Mouse (Mus musculus) limb, embryonic 13.5 days (tissue): ENCODE measurements at regions not wholly inside any gene's neighbourhood (a gene's known extent, or its start where the extent isn't known, plus 50 kb on each side); places are given as distances from the start of the nearest gene placed in this dataset.
A peak's percentile ranks its signal among the peaks of the same experiment; 100 is the strongest.

Experiments used
- ATAC-seq: fragments of 200-750 bp; cut with Nextera tagmentation; 2 replicates; pipeline ENCODE4 v1.8.0; 2017; ENCODE audit warnings: low read depth, moderate number of reproducible peaks, moderate TSS enrichment; ENCODE audit not compliant: low FRiP score
- H3K27ac ChIP-seq: fragments of 300-500 bp; sonication (generic); 2 replicates; pipeline ENCODE4 v1.5.1; 2015; ENCODE audit warnings: inconsistent platforms, mild to moderate bottlenecking, moderate library complexity
- H3K27me3 ChIP-seq: fragments of 300-500 bp; sonication (generic); 2 replicates; pipeline ENCODE4 v1.6.1; 2015; ENCODE audit warnings: mild to moderate bottlenecking, inconsistent platforms
- H3K36me3 ChIP-seq: fragments of 300-500 bp; sonication (generic); 2 replicates; pipeline ENCODE4 v1.6.1; 2015; ENCODE audit warnings: inconsistent platforms, mild to moderate bottlenecking, moderate library complexity
- H3K4me1 ChIP-seq: fragments of 300-500 bp; sonication (generic); 2 replicates; pipeline ENCODE4 v1.6.1; 2015; ENCODE audit warnings: inconsistent platforms
- H3K4me2 ChIP-seq: fragments of 300-500 bp; sonication (generic); replicated peaks from 2 replicates; pipeline ENCODE4 v1.6.1; 2015; ENCODE audit warnings: inconsistent platforms, mild to moderate bottlenecking, moderate library complexity
- H3K4me3 ChIP-seq: fragments of 300-500 bp; sonication (generic); 2 replicates; pipeline ENCODE4 v1.5.1; 2015; ENCODE audit warnings: moderate library complexity, mild to moderate bottlenecking, inconsistent platforms
- H3K9ac ChIP-seq: fragments of 300-500 bp; sonication (generic); 2 replicates; pipeline ENCODE4 v1.6.1; 2015; ENCODE audit warnings: mild to moderate bottlenecking, inconsistent platforms
- H3K9me3 ChIP-seq: fragments of 300-500 bp; sonication (generic); 2 replicates; pipeline ENCODE4 v1.6.1; 2016; ENCODE audit warnings: inconsistent platforms
- WGBS: fragments of 180-500 bp; shearing (Covaris S2); methylation state at CpG from one replicate; pipeline ENCODE4 v1.1.7; 2015; 5-methylcytosine and 5-hydroxymethylcytosine counted together

- Histone ChIP-seq H3K27me3 (peaks cover 22% of the 10 kb centered on the region; the same call in 1 of the 2 replicates), H3K4me3 (no peak overlapping the region), H3K4me1 (no peaks in the 10 kb centered on the region), H3K27ac (no peak overlapping the region), H3K9ac (no peak overlapping the region), H3K4me2 (no peak overlapping the region), H3K36me3 (no peaks in the 10 kb centered on the region), H3K9me3 (no peaks in the 10 kb centered on the region)
- no peak for ATAC-seq
These were observed 117.1 kb upstream of the Acsl4 start for GRCm38 (mm10) chrX:142507475-142507874.

- H3K27ac ChIP-seq = no peak overlapping the region
- no peak overlapping the region for H3K4me3 ChIP-seq
- H3K27me3 ChIP-seq = peaks cover 13% of the 10 kb centered on the region; the same call in 1 of the 2 replicates
- no peak for ATAC-seq
- H3K9me3 ChIP-seq = no peaks in the 10 kb centered on the region
- no peaks in the 10 kb centered on the region for H3K4me1 ChIP-seq
- H3K4me2 ChIP-seq = no peak overlapping the region
- WGBS = 87% methylated on average over 5 of the region's 5 CpGs
- H3K36me3 ChIP-seq = no peaks in the 10 kb centered on the region
- H3K9ac ChIP-seq = no peak overlapping the region
These were observed 126.2 kb upstream of the Acsl4 start for GRCm38 (mm10) chrX:142516406-142517131.

DNA sequence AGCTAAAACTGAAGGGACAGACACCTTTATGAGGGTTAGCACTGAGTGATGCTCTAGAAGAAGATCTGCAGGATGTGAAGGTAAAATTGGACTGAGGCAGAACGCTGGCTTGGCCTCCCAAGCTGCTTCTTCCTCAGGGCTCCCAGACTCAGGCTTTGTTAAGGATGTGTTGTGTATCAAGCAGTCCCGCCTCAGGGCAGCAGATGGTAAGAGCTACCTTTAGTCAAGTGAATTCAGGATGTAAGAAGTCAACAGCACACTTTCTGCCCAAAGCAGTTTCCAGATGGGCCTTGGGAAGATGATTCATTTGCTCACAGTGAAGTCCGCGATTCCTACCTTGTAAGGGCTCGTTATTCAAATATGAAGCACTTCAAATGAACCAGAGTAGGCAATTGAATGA lies 126.9 kb upstream of the Acsl4 start:
- WGBS = 87% methylated on average over 5 of the region's 5 CpGs
- H3K4me2 ChIP-seq = no peak overlapping the region
- H3K27ac ChIP-seq = no peak overlapping the region
- no peaks in the 10 kb centered on the region for H3K4me1 ChIP-seq
- H3K9me3 ChIP-seq = no peaks in the 10 kb centered on the region
- H3K4me3 ChIP-seq = no peak overlapping the region
- no peak overlapping the region for H3K9ac ChIP-seq
- no peaks in the 10 kb centered on the region for H3K36me3 ChIP-seq
- ATAC-seq = no peak
- peaks cover 13% of the 10 kb centered on the region; the same call in 1 of the 2 replicates for H3K27me3 ChIP-seq

DNA sequence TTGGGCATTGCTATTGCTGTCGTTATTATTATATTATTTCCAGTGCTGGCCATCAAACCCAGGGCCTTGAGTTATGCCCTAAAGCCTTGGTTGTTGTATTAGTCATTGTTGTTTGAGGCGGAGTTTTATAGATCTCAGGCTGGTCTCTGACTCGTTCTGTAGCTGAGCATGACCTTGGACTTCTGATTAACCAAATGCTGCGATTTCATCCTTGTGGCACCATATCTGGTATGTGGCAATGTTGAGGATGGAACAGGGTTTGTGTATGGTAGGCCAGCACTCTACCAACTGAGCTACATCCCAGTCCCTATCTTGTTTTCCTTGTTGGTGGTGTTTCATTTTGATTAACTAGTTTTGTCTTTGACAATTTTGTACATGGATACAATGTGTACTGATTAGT lies 130.7 kb upstream of the Acsl4 start:
- 79% methylated on average over 4 of the region's 4 CpGs for WGBS
- ATAC-seq = no peak
- no peaks in the 10 kb centered on the region for H3K4me1 ChIP-seq

GRCm38 (mm10) chrX:142526953-142527352 lies 136.6 kb upstream of the Acsl4 start:
- H3K36me3 ChIP-seq = no peaks in the 10 kb centered on the region
- H3K27me3 ChIP-seq = no peaks in the 10 kb centered on the region
- no peak for ATAC-seq
- no peak overlapping the region for H3K4me3 ChIP-seq
- H3K9ac ChIP-seq = no peak overlapping the region
- no peak overlapping the region for H3K27ac ChIP-seq
- no peak overlapping the region for H3K4me2 ChIP-seq
- H3K9me3 ChIP-seq = no peaks in the 10 kb centered on the region
- 24% methylated on average over 1 of the region's 1 CpGs for WGBS
- H3K4me1 ChIP-seq = no peaks in the 10 kb centered on the region

More for the DNA sequence above, 130.7 kb upstream of the Acsl4 start:
- H3K9me3 ChIP-seq = no peaks in the 10 kb centered on the region
- no peaks in the 10 kb centered on the region for H3K36me3 ChIP-seq
- H3K27ac ChIP-seq = no peak overlapping the region
- H3K4me2 ChIP-seq = no peak overlapping the region
- peaks cover 13% of the 10 kb centered on the region; the same call in 1 of the 2 replicates for H3K27me3 ChIP-seq
- no peak overlapping the region for H3K4me3 ChIP-seq
- H3K9ac ChIP-seq = no peak overlapping the region

DNA sequence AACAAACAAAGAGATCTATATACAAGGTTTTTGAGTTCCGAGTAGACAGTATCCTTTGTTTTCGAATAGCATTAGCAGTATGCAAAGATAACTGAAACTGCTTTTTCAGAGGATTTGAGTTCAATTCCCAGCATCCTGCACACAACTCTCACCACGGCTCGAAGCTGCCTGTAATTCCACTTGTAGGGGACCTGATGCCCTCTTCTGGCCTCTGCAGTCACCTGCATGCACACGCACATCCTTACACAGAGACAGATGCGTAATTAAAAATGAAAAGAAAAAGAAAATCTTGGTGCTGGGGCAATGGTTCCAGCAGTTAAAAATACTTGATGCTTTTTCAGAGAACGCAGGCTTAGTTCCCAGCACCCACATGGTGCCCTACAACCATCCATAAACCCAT lies 139.6 kb upstream of the Acsl4 start:
- WGBS = 64% methylated on average over 7 of the region's 7 CpGs
- H3K9me3 ChIP-seq = no peaks in the 10 kb centered on the region
- no peak overlapping the region for H3K9ac ChIP-seq
- no peak overlapping the region for H3K4me2 ChIP-seq
- no peak overlapping the region for H3K27ac ChIP-seq
- H3K4me1 ChIP-seq = no peaks in the 10 kb centered on the region
- H3K36me3 ChIP-seq = no peaks in the 10 kb centered on the region
- ATAC-seq = no peak
- peaks cover 4% of the 10 kb centered on the region; the same call in 1 of the 2 replicates for H3K27me3 ChIP-seq
- H3K4me3 ChIP-seq = no peak overlapping the region

DNA sequence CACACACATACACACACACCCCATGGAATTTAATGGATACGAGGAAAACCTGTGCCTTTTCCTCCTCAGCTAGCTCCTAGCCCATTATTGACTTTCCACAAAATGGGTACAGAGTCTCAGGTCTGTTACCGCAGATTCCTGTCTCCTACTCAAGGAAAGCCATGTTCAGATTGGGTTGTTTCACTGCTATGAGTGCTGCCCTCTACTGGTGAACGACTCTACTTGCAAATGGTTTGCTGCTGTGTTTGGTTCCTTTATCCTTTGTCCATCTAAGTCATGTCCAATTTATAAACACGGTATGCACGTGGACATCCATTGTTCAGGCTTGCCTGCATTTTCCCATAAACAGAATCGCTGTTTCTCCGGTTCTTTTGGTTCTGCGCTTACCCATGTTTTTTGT lies 144.4 kb upstream of the Acsl4 start:
- no peak for ATAC-seq
- H3K4me2 ChIP-seq = no peak overlapping the region
- no peaks in the 10 kb centered on the region for H3K9me3 ChIP-seq
- 42% methylated on average over 8 of the region's 8 CpGs for WGBS
- no peak overlapping the region for H3K27ac ChIP-seq
- peaks cover 9% of the 10 kb centered on the region; the same call in 1 of the 2 replicates for H3K27me3 ChIP-seq
- no peaks in the 10 kb centered on the region for H3K36me3 ChIP-seq
- no peak overlapping the region for H3K4me3 ChIP-seq
- H3K9ac ChIP-seq = no peak overlapping the region
- no peaks in the 10 kb centered on the region for H3K4me1 ChIP-seq

DNA sequence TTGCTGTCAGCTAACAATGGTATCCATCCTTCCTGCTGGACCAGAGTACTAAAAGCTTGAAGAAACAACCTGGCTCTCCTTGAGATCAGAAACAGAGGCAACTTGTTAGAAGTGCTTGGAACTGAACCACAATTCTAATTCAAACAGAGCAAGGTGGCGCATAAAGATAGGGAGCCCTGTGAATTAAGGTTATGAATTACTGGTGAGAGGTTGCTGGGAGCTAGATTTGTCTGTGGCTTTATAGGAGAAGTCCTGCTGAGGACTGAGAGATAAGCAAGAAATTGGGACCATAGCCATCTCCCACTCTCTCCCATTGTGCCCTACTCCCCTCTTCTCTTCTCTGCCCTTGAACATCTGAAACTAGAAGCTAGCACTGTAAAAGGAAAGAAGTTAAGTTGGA lies 145.2 kb upstream of the Acsl4 start:
- Histone ChIP-seq H3K4me3 (no peak overlapping the region), H3K36me3 (no peaks in the 10 kb centered on the region), H3K27me3 (peaks cover 9% of the 10 kb centered on the region; the same call in 1 of the 2 replicates), H3K9ac (no peak overlapping the region), H3K27ac (no peak overlapping the region), H3K4me1 (no peaks in the 10 kb centered on the region), H3K9me3 (no peaks in the 10 kb centered on the region), H3K4me2 (no peak overlapping the region)
- no peak for ATAC-seq
- WGBS = 94% methylated on average over 1 of the region's 1 CpGs

DNA sequence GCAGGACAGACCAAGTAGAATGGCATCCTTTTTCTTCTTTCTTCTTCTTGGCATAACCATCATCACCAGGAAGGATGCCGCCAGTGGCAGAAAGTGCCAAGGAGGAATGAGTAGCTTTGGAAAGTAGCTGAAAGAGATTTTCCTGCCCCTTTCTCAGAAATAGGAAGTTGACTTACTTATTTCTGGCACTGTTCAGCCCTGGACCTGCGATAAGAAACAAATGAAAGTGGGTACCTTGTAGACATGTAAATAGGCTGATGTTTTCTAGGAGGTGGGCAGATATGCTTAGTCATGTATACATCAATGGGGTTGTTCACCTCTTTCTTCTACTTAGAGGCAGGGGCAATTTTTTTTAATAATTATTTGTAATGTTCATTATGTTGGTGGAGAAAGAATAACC lies 145.3 kb upstream of the Tmem164 start:
- Histone ChIP-seq H3K4me1 (no peaks in the 10 kb centered on the region), H3K4me2 (no peak overlapping the region), H3K36me3 (no peaks in the 10 kb centered on the region), H3K27me3 (peaks cover 9% of the 10 kb centered on the region; the same call in 1 of the 2 replicates), H3K4me3 (no peak overlapping the region), H3K9ac (no peak overlapping the region), H3K9me3 (no peaks in the 10 kb centered on the region), H3K27ac (no peak overlapping the region)
- 78% methylated on average over 2 of the region's 2 CpGs for WGBS
- no peak for ATAC-seq

DNA sequence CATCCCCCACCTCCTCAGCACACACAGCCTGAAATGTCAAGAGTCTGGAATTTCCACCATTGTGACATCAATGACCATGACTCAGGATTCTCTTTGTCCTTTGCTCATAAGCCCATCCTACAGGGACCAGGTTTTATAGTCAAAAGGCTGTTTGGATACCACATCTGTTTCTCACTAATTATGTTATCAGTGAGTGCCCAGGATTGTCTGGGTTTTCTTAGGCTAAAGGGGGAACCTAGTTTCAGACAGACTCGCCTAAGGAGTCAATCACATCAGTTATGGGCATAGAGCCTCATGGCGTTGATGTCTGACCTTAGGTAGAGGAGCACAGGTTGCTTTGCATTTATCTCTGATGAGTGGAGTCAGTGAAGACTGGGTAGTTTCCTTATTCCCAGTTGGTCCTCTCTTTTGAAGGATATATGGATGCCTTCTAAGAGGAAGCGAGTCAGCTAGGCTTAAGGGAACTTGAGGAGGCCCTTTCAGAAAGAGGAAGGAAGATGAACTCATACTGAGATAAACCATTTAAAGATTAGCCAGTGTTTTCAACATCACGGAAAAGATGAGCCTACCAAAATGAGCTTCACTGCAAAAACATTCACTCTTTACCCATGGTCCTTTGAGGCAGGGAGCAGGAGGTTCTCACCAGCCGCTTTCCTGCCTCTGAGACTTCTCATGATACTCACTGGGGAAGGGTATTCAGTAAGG lies 143.8 kb upstream of the Tmem164 start:
- Histone ChIP-seq H3K27ac (no peak overlapping the region), H3K4me2 (no peak overlapping the region), H3K4me1 (no peaks in the 10 kb centered on the region), H3K9ac (no peak overlapping the region), H3K4me3 (no peak overlapping the region), H3K9me3 (no peaks in the 10 kb centered on the region), H3K36me3 (no peaks in the 10 kb centered on the region), H3K27me3 (peaks cover 12% of the 10 kb centered on the region; the same call in 1 of the 2 replicates)
- WGBS = 79% methylated on average over 5 of the region's 5 CpGs
- no peak for ATAC-seq

GRCm38 (mm10) chrX:142540264-142540663 lies 140.9 kb upstream of the Tmem164 start:
- Histone ChIP-seq H3K27ac (no peak overlapping the region), H3K4me1 (no peaks in the 10 kb centered on the region), H3K9ac (no peak overlapping the region), H3K4me2 (no peak overlapping the region), H3K9me3 (no peaks in the 10 kb centered on the region), H3K36me3 (no peaks in the 10 kb centered on the region), H3K27me3 (peaks cover 17% of the 10 kb centered on the region; the same call in 1 of the 2 replicates), H3K4me3 (no peak overlapping the region)
- 11% methylated on average over 7 of the region's 7 CpGs for WGBS
- peak; percentile 75; the same call in 1 of the 2 replicates for ATAC-seq

- peak; percentile 64 for ATAC-seq
- Histone ChIP-seq H3K27ac (no peak overlapping the region; the same call in 1 of the 2 replicates), H3K4me2 (no peak overlapping the region), H3K36me3 (no peaks in the 10 kb centered on the region), H3K27me3 (peaks cover 4% of the 10 kb centered on the region; the same call in 1 of the 2 replicates), H3K4me1 (no peaks in the 10 kb centered on the region), H3K4me3 (no peak overlapping the region), H3K9me3 (no peaks in the 10 kb centered on the region), H3K9ac (no peak overlapping the region)
- WGBS = 53% methylated on average over 4 of the region's 4 CpGs
These were observed 129.0 kb upstream of the Tmem164 start for GRCm38 (mm10) chrX:142552196-142552595.
